Mouse (Mus musculus): ENCODE results near the gene Cst3.

Gene Cst3

DNA sequence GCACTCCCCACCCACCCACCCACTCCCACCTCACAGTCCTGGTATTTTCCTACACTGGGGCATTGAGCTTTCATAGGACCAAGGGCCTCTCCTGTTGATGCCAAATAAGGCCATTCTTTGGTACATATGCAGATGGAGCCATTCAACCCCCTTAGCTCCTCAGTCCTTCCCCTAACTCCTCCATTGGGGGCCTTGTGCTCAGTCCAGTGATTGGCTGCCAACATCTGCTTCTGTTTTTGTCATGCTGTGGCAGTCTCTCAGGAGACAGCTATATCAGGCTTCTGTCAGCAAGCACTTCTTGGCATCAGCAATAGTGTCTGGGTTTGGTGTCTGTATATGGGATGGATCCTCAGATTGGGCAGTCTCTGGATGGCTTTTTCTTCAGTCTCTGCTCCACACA, 9.2 kb upstream of the Cst3 start:
- Histone ChIP-seq H3K36me3 (ENCODE audit: insufficient read depth, low read length) (no peaks in the 10 kb centered on the region), H3K27me3 (ENCODE audit: insufficient read depth, low read length) (no peaks in the 10 kb centered on the region), H3K4me1 (replicated peaks; ENCODE audit: low read depth, low read length) (peaks cover 30% of the 10 kb centered on the region), H3K4me3 (replicated peaks; ENCODE audit: low read length) (no peak overlapping the region), H3K9me3 (ENCODE audit: low read length) (no peaks in the 10 kb centered on the region)
- no peak for TF ChIP-seq CTCF (conservative IDR thresholded peaks at IDR 0.05; ENCODE audit: low read length)
- TF ChIP-seq NANOG (IDR thresholded peaks at IDR 0.05; ENCODE audit: borderline replicate concordance, low read length), result no peak
- TF ChIP-seq POU5F1 (IDR thresholded peaks at IDR 0.05; ENCODE audit: borderline replicate concordance, low read length), result no peak

GRCm38 (mm10) chr2:148879199-148879598, 3.7 kb upstream of the Cst3 start:
- TF ChIP-seq POU5F1 (IDR thresholded peaks at IDR 0.05; ENCODE audit: borderline replicate concordance, low read length) (no peak), NANOG (IDR thresholded peaks at IDR 0.05; ENCODE audit: borderline replicate concordance, low read length) (no peak), CTCF (conservative IDR thresholded peaks at IDR 0.05; ENCODE audit: low read length) (no peak)
- Histone ChIP-seq H3K27me3 (ENCODE audit: insufficient read depth, low read length) (no peaks in the 10 kb centered on the region), H3K9me3 (ENCODE audit: low read length) (no peaks in the 10 kb centered on the region), H3K4me1 (replicated peaks; ENCODE audit: low read depth, low read length) (peaks cover 45% of the 10 kb centered on the region), H3K4me3 (replicated peaks; ENCODE audit: low read length) (no peak overlapping the region), H3K36me3 (ENCODE audit: insufficient read depth, low read length) (peaks cover 4% of the 10 kb centered on the region)

DNA sequence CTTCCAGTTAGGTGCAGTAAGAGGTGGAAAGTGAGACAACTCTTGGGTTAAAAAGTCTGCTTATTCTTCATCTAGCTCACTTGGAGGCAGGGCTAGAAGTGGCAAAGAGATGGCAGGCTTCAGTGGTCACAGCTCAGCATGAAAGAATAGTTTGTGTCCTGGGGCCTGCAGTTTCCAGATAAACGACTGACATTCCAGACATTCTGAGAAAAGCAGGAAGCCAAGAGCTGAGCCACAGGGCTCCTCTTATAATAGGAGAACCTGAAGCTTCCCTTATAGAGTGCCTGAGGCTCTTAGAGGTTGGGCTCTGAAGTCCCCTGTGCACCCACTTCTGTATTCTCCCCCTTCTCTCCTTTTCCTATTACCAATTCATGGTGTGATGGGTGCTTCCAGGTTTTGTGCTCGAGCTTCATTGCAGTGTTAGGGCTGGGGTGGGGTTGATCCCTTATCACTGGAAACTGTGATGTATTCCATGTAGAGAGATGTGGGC, 3.2 kb upstream of the Cst3 start:
- no peak for TF ChIP-seq POU5F1 (IDR thresholded peaks at IDR 0.05; ENCODE audit: borderline replicate concordance, low read length)
- no peak for TF ChIP-seq CTCF (conservative IDR thresholded peaks at IDR 0.05; ENCODE audit: low read length)
- no peak for TF ChIP-seq NANOG (IDR thresholded peaks at IDR 0.05; ENCODE audit: borderline replicate concordance, low read length)
- H3K36me3 ChIP-seq (ENCODE audit: insufficient read depth, low read length), result peaks cover 9% of the 10 kb centered on the region

DNA sequence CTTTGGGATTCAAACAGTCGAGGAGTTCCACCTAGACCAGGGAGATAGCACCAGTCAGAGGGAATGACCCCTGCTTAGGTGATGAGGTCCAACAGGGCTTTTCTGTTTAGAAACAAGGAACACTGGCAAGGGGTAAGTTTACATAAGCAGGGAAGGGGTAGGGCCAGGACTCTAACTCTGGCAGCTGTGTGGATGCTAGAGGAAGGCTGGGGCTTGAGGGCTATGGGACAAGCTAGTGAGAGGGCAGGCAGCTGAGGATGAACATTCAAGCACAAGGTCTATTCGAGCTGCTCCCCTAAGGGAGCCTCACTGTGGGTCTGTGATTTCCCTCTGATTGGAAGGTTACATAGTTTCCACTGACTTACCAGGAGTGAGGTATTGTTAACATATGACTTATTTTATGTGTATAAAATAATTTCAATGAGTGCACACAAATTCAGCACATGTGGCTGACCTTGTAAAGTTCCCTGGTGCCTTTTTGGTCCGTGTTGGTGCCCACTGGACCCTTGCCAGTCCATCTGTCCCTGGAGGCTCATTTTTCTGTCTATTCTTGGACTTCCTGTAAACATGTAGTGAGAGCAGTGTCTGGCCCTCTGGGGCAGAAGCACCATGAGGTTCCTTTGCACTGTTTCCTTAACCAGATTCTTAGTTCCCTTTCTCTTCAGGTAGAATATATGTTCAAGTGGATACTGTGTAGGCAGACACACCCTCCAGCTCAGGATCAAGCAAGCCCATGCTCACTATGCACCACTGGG, 1.7 kb upstream of the Cst3 start:
- Histone ChIP-seq H3K4me1 (replicated peaks; ENCODE audit: low read depth, low read length) (peaks cover 65% of the 10 kb centered on the region), H3K36me3 (ENCODE audit: insufficient read depth, low read length) (peaks cover 24% of the 10 kb centered on the region), H3K4me3 (replicated peaks; ENCODE audit: low read length) (no peak overlapping the region), H3K27me3 (ENCODE audit: insufficient read depth, low read length) (no peaks in the 10 kb centered on the region), H3K9me3 (ENCODE audit: low read length) (no peaks in the 10 kb centered on the region)
- TF ChIP-seq POU5F1 (IDR thresholded peaks at IDR 0.05; ENCODE audit: borderline replicate concordance, low read length), result no peak
- TF ChIP-seq NANOG (IDR thresholded peaks at IDR 0.05; ENCODE audit: borderline replicate concordance, low read length), result no peak
- no peak for TF ChIP-seq CTCF (conservative IDR thresholded peaks at IDR 0.05; ENCODE audit: low read length)

More for the DNA sequence above, 3.2 kb upstream of the Cst3 start:
- H3K4me3 ChIP-seq (replicated peaks; ENCODE audit: low read length), result no peak overlapping the region
- H3K27me3 ChIP-seq (ENCODE audit: insufficient read depth, low read length), result no peaks in the 10 kb centered on the region
- H3K9me3 ChIP-seq (ENCODE audit: low read length), result no peaks in the 10 kb centered on the region
- H3K4me1 ChIP-seq (replicated peaks; ENCODE audit: low read depth, low read length), result peaks cover 50% of the 10 kb centered on the region

GRCm38 (mm10) chr2:148874617-148875334, 716 bp downstream of the Cst3 start:
- H3K27me3 ChIP-seq (ENCODE audit: insufficient read depth, low read length), result no peaks in the 10 kb centered on the region
- H3K36me3 ChIP-seq (ENCODE audit: insufficient read depth, low read length), result peaks cover 42% of the 10 kb centered on the region
- peaks cover 68% of the 10 kb centered on the region for H3K4me1 ChIP-seq (replicated peaks; ENCODE audit: low read depth, low read length)
- TF ChIP-seq NANOG (IDR thresholded peaks at IDR 0.05; ENCODE audit: borderline replicate concordance, low read length) (peak; percentile 84), CTCF (conservative IDR thresholded peaks at IDR 0.05; ENCODE audit: low read length) (no peak)
- peak overlapping the region; percentile 96 for H3K4me3 ChIP-seq (replicated peaks; ENCODE audit: low read length)
- no peaks in the 10 kb centered on the region for H3K9me3 ChIP-seq (ENCODE audit: low read length)

GRCm38 (mm10) chr2:148874224-148874616, 1.3 kb downstream of the Cst3 start:
- TF ChIP-seq CTCF (conservative IDR thresholded peaks at IDR 0.05; ENCODE audit: low read length) (no peak), POU5F1 (IDR thresholded peaks at IDR 0.05; ENCODE audit: borderline replicate concordance, low read length) (no peak), NANOG (IDR thresholded peaks at IDR 0.05; ENCODE audit: borderline replicate concordance, low read length) (no peak)
- no peaks in the 10 kb centered on the region for H3K27me3 ChIP-seq (ENCODE audit: insufficient read depth, low read length)

GRCm38 (mm10) chr2:148872860-148873259, 2.6 kb downstream of the Cst3 start:
- H3K36me3 ChIP-seq (ENCODE audit: insufficient read depth, low read length), result peaks cover 42% of the 10 kb centered on the region
- no peaks in the 10 kb centered on the region for H3K27me3 ChIP-seq (ENCODE audit: insufficient read depth, low read length)
- H3K4me3 ChIP-seq (replicated peaks; ENCODE audit: low read length), result peak overlapping the region; percentile 96
- no peaks in the 10 kb centered on the region for H3K9me3 ChIP-seq (ENCODE audit: low read length)
- H3K4me1 ChIP-seq (replicated peaks; ENCODE audit: low read depth, low read length), result peaks cover 49% of the 10 kb centered on the region
- no peak for TF ChIP-seq POU5F1 (IDR thresholded peaks at IDR 0.05; ENCODE audit: borderline replicate concordance, low read length)
- no peak for TF ChIP-seq NANOG (IDR thresholded peaks at IDR 0.05; ENCODE audit: borderline replicate concordance, low read length)
- TF ChIP-seq CTCF (conservative IDR thresholded peaks at IDR 0.05; ENCODE audit: low read length), result no peak

More at GRCm38 (mm10) chr2:148874224-148874616, 1.3 kb downstream of the Cst3 start:
- Histone ChIP-seq H3K4me3 (replicated peaks; ENCODE audit: low read length) (peak overlapping the region; percentile 96), H3K36me3 (ENCODE audit: insufficient read depth, low read length) (peaks cover 42% of the 10 kb centered on the region), H3K4me1 (replicated peaks; ENCODE audit: low read depth, low read length) (peaks cover 62% of the 10 kb centered on the region), H3K9me3 (ENCODE audit: low read length) (no peaks in the 10 kb centered on the region)

- H3K9me3 ChIP-seq (ENCODE audit: low read length), result no peaks in the 10 kb centered on the region
- TF ChIP-seq POU5F1 (IDR thresholded peaks at IDR 0.05; ENCODE audit: borderline replicate concordance, low read length), result no peak
- TF ChIP-seq CTCF (conservative IDR thresholded peaks at IDR 0.05; ENCODE audit: low read length), result no peak
- TF ChIP-seq NANOG (IDR thresholded peaks at IDR 0.05; ENCODE audit: borderline replicate concordance, low read length), result no peak
- H3K4me1 ChIP-seq (replicated peaks; ENCODE audit: low read depth, low read length), result peaks cover 29% of the 10 kb centered on the region
- H3K27me3 ChIP-seq (ENCODE audit: insufficient read depth, low read length), result no peaks in the 10 kb centered on the region
- H3K36me3 ChIP-seq (ENCODE audit: insufficient read depth, low read length), result peaks cover 42% of the 10 kb centered on the region
- no peak overlapping the region for H3K4me3 ChIP-seq (replicated peaks; ENCODE audit: low read length)
Observed at GRCm38 (mm10) chr2:148870526-148870925, 5.0 kb downstream of the Cst3 start.

Data from E14TG2a.4 (cell line).